In the genomic region with DNA sequence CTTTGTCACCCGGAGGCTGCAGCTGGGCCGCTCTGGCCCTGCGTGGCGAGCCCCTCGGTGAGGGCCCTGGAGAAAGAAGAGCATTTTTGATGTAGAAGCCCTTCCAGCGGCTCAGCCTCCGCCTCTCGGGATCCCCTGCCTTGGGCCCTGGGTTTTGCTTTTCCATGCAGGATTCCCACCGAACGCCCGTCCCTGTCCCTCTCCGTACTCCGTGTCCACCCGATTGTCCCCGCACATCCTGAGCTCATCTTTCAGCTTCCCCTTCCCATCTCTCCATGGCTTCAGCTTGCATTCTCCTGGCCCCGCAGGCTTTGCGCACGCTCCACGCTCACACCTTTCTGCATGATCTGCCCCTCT, we compare ENCODE assay signal across 8 mouse cellular contexts. TPM values are rescaled to one million over a fixed set of nuclear protein-coding genes. Genes with fewer than 3 reads are reported as not detected.
DNase-seq lines count a peak whose midpoint lies in the region; ATAC-seq lines count a peak whose summit lies in the region.

No protein-coding gene starts in this region.

- H3K4me2 ChIP-seq in kidney, embryonic 16.5 days (replicated peaks; ENCODE audit: low read depth, low read length), result peak overlapping the region; percentile 98
- H3K4me2 ChIP-seq in hindbrain, embryonic 15.5 days, result peak overlapping the region; percentile 74
- peak overlapping the region; percentile 92 for H3K4me2 ChIP-seq in midbrain, embryonic 15.5 days

- H3K27me3 ChIP-seq in kidney, embryonic 16.5 days (ENCODE audit: insufficient read depth, low read length), result no peaks in the 10 kb centered on the region
- H3K27me3 ChIP-seq in hindbrain, embryonic 15.5 days, result no peaks in the 10 kb centered on the region
- no peaks in the 10 kb centered on the region for H3K27me3 ChIP-seq in midbrain, embryonic 15.5 days (replicated peaks)

- H3K4me3 ChIP-seq in kidney, embryonic 16.5 days (ENCODE audit: low read length), result peak overlapping the region; percentile 82
- H3K4me3 ChIP-seq in hindbrain, embryonic 15.5 days, result peak overlapping the region; percentile 66
- peak overlapping the region; percentile 99 for H3K4me3 ChIP-seq in midbrain, embryonic 15.5 days

- H3K4me1 ChIP-seq in kidney, embryonic 16.5 days (ENCODE audit: insufficient read depth, low read length), result peaks cover 19% of the 10 kb centered on the region
- peaks cover 28% of the 10 kb centered on the region for H3K4me1 ChIP-seq in hindbrain, embryonic 15.5 days (replicated peaks)
- H3K4me1 ChIP-seq in midbrain, embryonic 15.5 days, result peaks cover 30% of the 10 kb centered on the region

- WGBS in kidney, embryonic 16.5 days, result under 1% methylated on average over 19 of the region's 19 CpGs
- 0% methylated on average over 19 of the region's 19 CpGs for WGBS in hindbrain, embryonic 15.5 days
- WGBS in midbrain, embryonic 15.5 days, result 0% methylated on average over 19 of the region's 19 CpGs

- 0 out of 2 replicates have a peak, but pooled peaks have one; percentile 25 for ATAC-seq in kidney, embryonic 16.5 days (ENCODE audit: low FRiP score, low TSS enrichment)
- ATAC-seq in common myeloid progenitor, adult 5-6 weeks (replicated peaks; ENCODE audit: low read depth, poor library complexity, severe bottlenecking), result peak; percentile 20; the same call in 1 of the 2 replicates
- ATAC-seq in hindbrain, embryonic 15.5 days (ENCODE audit: low FRiP score, low read depth), result peak; percentile 62
- peak; percentile 65 for ATAC-seq in midbrain, embryonic 15.5 days (replicated peaks)

- no peak for DNase-seq in kidney, adult 9 months
- DNase-seq in layer of hippocampus, adult 9-10 months (ENCODE audit: low spot score), result no peak
- DNase-seq in adrenal gland, adult 2 months, result no peak
- no peak for DNase-seq in urinary bladder, postnatal 10 days (ENCODE audit: low spot score)

- peak overlapping the region; percentile 83 for H3K27ac ChIP-seq in kidney, embryonic 16.5 days (ENCODE audit: low read length)
- H3K27ac ChIP-seq in hindbrain, embryonic 15.5 days (replicated peaks), result peak overlapping the region; percentile 86
- H3K27ac ChIP-seq in midbrain, embryonic 15.5 days, result peak overlapping the region; percentile 88

- H3K9me3 ChIP-seq in kidney, embryonic 16.5 days (ENCODE audit: low read length), result no peaks in the 10 kb centered on the region
- no peaks in the 10 kb centered on the region for H3K9me3 ChIP-seq in hindbrain, embryonic 15.5 days
- no peaks in the 10 kb centered on the region for H3K9me3 ChIP-seq in midbrain, embryonic 15.5 days

- H3K36me3 ChIP-seq in kidney, embryonic 16.5 days (ENCODE audit: insufficient read depth, low read length), result peaks cover 14% of the 10 kb centered on the region
- peaks cover 10% of the 10 kb centered on the region; the same call in 1 of the 2 replicates for H3K36me3 ChIP-seq in hindbrain, embryonic 15.5 days
- peaks cover 6% of the 10 kb centered on the region; the same call in 1 of the 2 replicates for H3K36me3 ChIP-seq in midbrain, embryonic 15.5 days (replicated peaks)

- peak overlapping the region; percentile 90 for H3K9ac ChIP-seq in kidney, embryonic 16.5 days (replicated peaks; ENCODE audit: low read length)
- H3K9ac ChIP-seq in hindbrain, embryonic 15.5 days, result peak overlapping the region; percentile 81
- peak overlapping the region; percentile 97 for H3K9ac ChIP-seq in midbrain, embryonic 15.5 days

RNA-seq across cellular contexts. Expression of a gene that starts 0.3 kb away (rescaled TPM):
- polyA plus RNA-seq in kidney, embryonic 16.5 days (2015; fragmentation: Nextera tagmentation; extraction: Ambion mirVana), result 31.8 and 33.1 TPM in 2 replicates
- 20.1 and 30.2 TPM in 2 replicates for total RNA-seq in common myeloid progenitor, adult 5-6 weeks (2017)
- 55.5 and 56.7 TPM in 2 replicates for polyA plus RNA-seq in hindbrain, embryonic 15.5 days (2015; fragmentation: Nextera tagmentation; extraction: Ambion mirVana)
- polyA plus RNA-seq in midbrain, embryonic 15.5 days (2015; fragmentation: Nextera tagmentation; extraction: Ambion mirVana), result 57.0 and 59.5 TPM in 2 replicates
- 100 to 1,000 TPM; 172 to 181 TPM for total RNA-seq in adrenal gland, adult 2 months (2021)
- 118 and 132 TPM in 2 replicates for polyA plus RNA-seq in adrenal gland, adult 2 months (2012; rRNA removed)

RNA-seq across cellular contexts. Expression of a gene that starts 26.1 kb away (rescaled TPM):
- 15.3 and 16.4 TPM in 2 replicates for polyA plus RNA-seq in kidney, embryonic 16.5 days (2015; fragmentation: Nextera tagmentation; extraction: Ambion mirVana)
- total RNA-seq in common myeloid progenitor, adult 5-6 weeks (2017), result 2.6 and 4.0 TPM in 2 replicates
- 43.5 and 46.5 TPM in 2 replicates for polyA plus RNA-seq in hindbrain, embryonic 15.5 days (2015; fragmentation: Nextera tagmentation; extraction: Ambion mirVana)
- polyA plus RNA-seq in midbrain, embryonic 15.5 days (2015; fragmentation: Nextera tagmentation; extraction: Ambion mirVana), result 53.5 and 55.7 TPM in 2 replicates
- total RNA-seq in adrenal gland, adult 2 months (2021), result 1 to 10 TPM; 5.6 to 5.8 TPM
- 4.2 and 4.3 TPM in 2 replicates for polyA plus RNA-seq in adrenal gland, adult 2 months (2012; rRNA removed)

RNA-seq across cellular contexts. Expression of a gene that starts 44.3 kb away (rescaled TPM):
- 36.8 and 37.4 TPM in 2 replicates for polyA plus RNA-seq in kidney, embryonic 16.5 days (2015; fragmentation: Nextera tagmentation; extraction: Ambion mirVana)
- total RNA-seq in common myeloid progenitor, adult 5-6 weeks (2017), result 19.7 and 30.4 TPM in 2 replicates
- 19.9 and 27.6 TPM in 2 replicates for polyA plus RNA-seq in hindbrain, embryonic 15.5 days (2015; fragmentation: Nextera tagmentation; extraction: Ambion mirVana)
- 28.0 and 31.0 TPM in 2 replicates for polyA plus RNA-seq in midbrain, embryonic 15.5 days (2015; fragmentation: Nextera tagmentation; extraction: Ambion mirVana)
- 100 to 1,000 TPM; 116 to 132 TPM for total RNA-seq in adrenal gland, adult 2 months (2021)
- 55.2 and 65.0 TPM in 2 replicates for polyA plus RNA-seq in adrenal gland, adult 2 months (2012; rRNA removed)

RNA-seq across cellular contexts. Expression of a gene that starts 47.2 kb away (rescaled TPM):
- polyA plus RNA-seq in kidney, embryonic 16.5 days (2015; fragmentation: Nextera tagmentation; extraction: Ambion mirVana), result 0.19 and 0.22 TPM in 2 replicates
- not detected in 2 replicates for total RNA-seq in common myeloid progenitor, adult 5-6 weeks (2017)
- polyA plus RNA-seq in hindbrain, embryonic 15.5 days (2015; fragmentation: Nextera tagmentation; extraction: Ambion mirVana), result 0.18 and 0.19 TPM in 2 replicates
- polyA plus RNA-seq in midbrain, embryonic 15.5 days (2015; fragmentation: Nextera tagmentation; extraction: Ambion mirVana), result 0.09 TPM in 2 replicates
- total RNA-seq in adrenal gland, adult 2 months (2021), result not detected
- 0.06 and 0.19 TPM in 2 replicates for polyA plus RNA-seq in adrenal gland, adult 2 months (2012; rRNA removed)
